ENCODE assay signal across 8 mouse cellular contexts in the genomic region with DNA sequence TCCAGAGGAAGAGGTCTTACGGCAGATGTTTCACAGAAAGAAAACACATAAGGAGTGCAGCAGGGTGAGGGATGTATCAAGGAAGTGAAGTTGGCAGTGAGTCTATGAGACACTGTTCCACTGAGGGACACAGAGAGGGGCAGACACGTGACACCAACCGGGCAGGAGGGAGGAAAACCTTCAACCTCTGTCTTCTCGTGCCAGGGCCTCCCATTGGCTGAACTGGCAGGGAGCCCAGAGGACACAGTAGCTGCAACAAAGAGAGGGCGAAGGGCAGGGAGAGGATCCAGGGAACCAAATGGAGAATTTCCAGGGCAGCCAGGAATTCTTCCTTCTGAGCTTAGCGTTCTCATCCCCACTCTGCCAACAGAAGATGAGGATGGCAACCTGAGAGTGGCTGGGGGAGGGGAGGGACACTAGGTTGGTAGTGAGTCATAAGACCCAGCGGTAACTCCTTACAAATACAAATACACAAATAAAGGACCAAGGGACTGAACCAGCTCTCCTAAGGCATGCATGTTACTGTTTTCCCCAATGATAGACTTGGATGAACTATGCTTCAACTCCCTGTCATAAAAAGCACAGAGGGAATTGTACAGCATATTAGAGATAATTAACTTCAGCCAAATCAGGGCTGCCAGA. TPM values are rescaled to one million over a fixed set of nuclear protein-coding genes. Genes with fewer than 3 reads are reported as not detected.
DNase-seq lines count a peak whose midpoint lies in the region; ATAC-seq lines count a peak whose summit lies in the region.

No protein-coding gene starts in this region.

- H3K9me3 ChIP-seq in heart, embryonic 11.5 days (replicated peaks; ENCODE audit: control insufficient read depth, low read length): no peaks in the 10 kb centered on the region
- H3K9me3 ChIP-seq in liver, embryonic 15.5 days (replicated peaks): no peaks in the 10 kb centered on the region
- H3K9me3 ChIP-seq in neural tube, embryonic 15.5 days (replicated peaks): no peaks in the 10 kb centered on the region

- WGBS in heart, embryonic 11.5 days (ENCODE audit: insufficient replicate concordance): 52% methylated on average over 7 of the region's 7 CpGs
- WGBS in liver, embryonic 15.5 days (ENCODE audit: insufficient replicate concordance): 65% methylated on average over 7 of the region's 7 CpGs
- 30% methylated on average over 7 of the region's 7 CpGs for WGBS in neural tube, embryonic 15.5 days

- H3K27me3 ChIP-seq in heart, embryonic 11.5 days (ENCODE audit: control insufficient read depth, insufficient read depth, low read length): no peaks in the 10 kb centered on the region
- no peaks in the 10 kb centered on the region for H3K27me3 ChIP-seq in liver, embryonic 15.5 days
- no peaks in the 10 kb centered on the region for H3K27me3 ChIP-seq in neural tube, embryonic 15.5 days (replicated peaks)

- DNase-seq in layer of hippocampus, adult 11-12 months (ENCODE audit: low spot score): peak; percentile 75
- DNase-seq in layer of hippocampus, adult 9-10 months (ENCODE audit: low spot score): no peak
- peak; percentile 51 to 82 for DNase-seq in cerebellum, postnatal 4 days (ENCODE audit: low spot score in 2 of 2)
- peak; percentile 97 for DNase-seq in kidney, adult 9 months
- DNase-seq in thymus, postnatal 0 days (ENCODE audit: low spot score): no peak

- 0 out of 2 replicates have a peak, but pooled peaks have one; percentile 12 for ATAC-seq in heart, embryonic 11.5 days (replicated peaks; ENCODE audit: insufficient number of reproducible peaks, low FRiP score, low TSS enrichment)
- no peak for ATAC-seq in liver, embryonic 15.5 days (ENCODE audit: insufficient read depth)
- ATAC-seq in neural tube, embryonic 15.5 days (ENCODE audit: low FRiP score): peak; percentile 82

- H3K4me2 ChIP-seq in heart, embryonic 11.5 days: no peak overlapping the region
- no peak overlapping the region for H3K4me2 ChIP-seq in liver, embryonic 15.5 days
- H3K4me2 ChIP-seq in neural tube, embryonic 15.5 days: peak overlapping the region; percentile 9; the same call in 1 of the 2 replicates

- no peaks in the 10 kb centered on the region for H3K36me3 ChIP-seq in heart, embryonic 11.5 days (ENCODE audit: control insufficient read depth, insufficient read depth, low read length)
- no peaks in the 10 kb centered on the region for H3K36me3 ChIP-seq in liver, embryonic 15.5 days (replicated peaks)
- H3K36me3 ChIP-seq in neural tube, embryonic 15.5 days: no peaks in the 10 kb centered on the region

- H3K4me3 ChIP-seq in heart, embryonic 11.5 days (ENCODE audit: low read depth, low read length): no peak overlapping the region
- H3K4me3 ChIP-seq in liver, embryonic 15.5 days (replicated peaks): no peak overlapping the region
- H3K4me3 ChIP-seq in neural tube, embryonic 15.5 days (replicated peaks): no peak overlapping the region

- peak overlapping the region; percentile 18; the same call in 1 of the 2 replicates for H3K27ac ChIP-seq in heart, embryonic 11.5 days (ENCODE audit: low read depth, low read length)
- peak overlapping the region; percentile 74 for H3K27ac ChIP-seq in liver, embryonic 15.5 days (replicated peaks)
- peak overlapping the region; percentile 60 for H3K27ac ChIP-seq in neural tube, embryonic 15.5 days (replicated peaks)

- H3K9ac ChIP-seq in heart, embryonic 11.5 days (ENCODE audit: low read depth, low read length): no peak overlapping the region
- peak overlapping the region; percentile 16; the same call in 1 of the 2 replicates for H3K9ac ChIP-seq in liver, embryonic 15.5 days
- H3K9ac ChIP-seq in neural tube, embryonic 15.5 days (replicated peaks): no peak overlapping the region

- H3K4me1 ChIP-seq in heart, embryonic 11.5 days (ENCODE audit: control insufficient read depth, insufficient read depth, low read length): peaks cover 23% of the 10 kb centered on the region
- peaks cover 97% of the 10 kb centered on the region for H3K4me1 ChIP-seq in liver, embryonic 15.5 days (replicated peaks)
- peaks cover 16% of the 10 kb centered on the region for H3K4me1 ChIP-seq in neural tube, embryonic 15.5 days

RNA-seq across cellular contexts. Expression of gene Cpeb4, which starts 33.4 kb away (rescaled TPM):
- polyA plus RNA-seq in heart, embryonic 11.5 days (2014; fragmentation: Nextera tagmentation; extraction: Ambion mirVana): 15.5 and 18.9 TPM in 2 replicates
- 19.0 and 19.1 TPM in 2 replicates for polyA plus RNA-seq in liver, embryonic 15.5 days (2015; fragmentation: Nextera tagmentation; extraction: Ambion mirVana)
- polyA plus RNA-seq in neural tube, embryonic 15.5 days (2015; fragmentation: Nextera tagmentation; extraction: Ambion mirVana): 13.6 and 17.0 TPM in 2 replicates
- 3.8 and 4.9 TPM in 2 replicates for polyA plus RNA-seq in thymus, postnatal 0 days (2015; fragmentation: Nextera tagmentation; extraction: Ambion mirVana)

Comparison
In these comparisons a context has a peak if more than half of its experiments do, and no peak if none do; other contexts are left out.
1. DNase-seq: peak in layer of hippocampus, adult 11-12 months (single experiment), cerebellum, postnatal 4 days (2 of 2) and kidney, adult 9 months (single experiment); none in layer of hippocampus, adult 9-10 months (single experiment) and thymus, postnatal 0 days (single experiment).
2. H3K27ac ChIP-seq: peak in every context shown above with its lines; median percentile 74 in liver, embryonic 15.5 days; 60 in neural tube, embryonic 15.5 days; 18 in heart, embryonic 11.5 days.